Mouse (Mus musculus): Measurements from ENCODE around the gene Tyrobp.

DNA sequence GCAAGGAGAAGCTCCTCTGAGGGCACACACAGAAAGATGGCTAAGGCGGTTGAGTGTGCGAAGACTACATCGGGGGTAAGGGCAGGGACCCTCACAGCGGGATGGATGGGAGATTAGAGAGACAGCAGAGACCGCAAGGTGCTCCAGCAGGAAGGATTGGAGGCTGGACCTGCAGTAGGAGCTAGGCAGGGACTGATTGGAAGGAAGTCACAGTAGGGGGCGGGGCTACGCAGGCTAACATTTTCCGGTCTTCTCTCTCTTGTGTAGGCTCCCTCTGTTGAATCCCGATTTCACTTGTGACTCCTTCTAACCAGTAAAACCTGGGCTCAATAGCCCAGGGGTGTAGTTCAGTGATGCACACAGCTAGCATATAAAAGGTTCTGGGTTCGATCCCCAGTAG, 23.3 kb downstream of the Tyrobp start:
- TF ChIP-seq GATA1 (IDR thresholded peaks at IDR 0.05; ENCODE audit: low read length), result no peak
- no peak for TF ChIP-seq TAL1 (IDR thresholded peaks at IDR 0.05; ENCODE audit: low read length)

All from erythroblast, embryonic 14.5 days (primary cell).